Mouse (Mus musculus): Measurements from ENCODE around the gene Tubb4a. TPM values are rescaled to one million over a fixed set of nuclear protein-coding genes. Genes with fewer than 3 reads are reported as not detected.
A peak's percentile ranks its signal among the peaks of the same experiment; 100 is the strongest.

Tubb4a gene
- total RNA-seq, 2 experiments from 2014 or later = 558 TPM

- Histone ChIP-seq H3K27ac (no peak overlapping the region), H3K4me3 (peak overlapping the region; percentile 0; the same call in 1 of the 2 replicates)
- TF ChIP-seq CTCF (conservative IDR thresholded peaks at IDR 0.05) = no peak
- DNase-seq (ENCODE audit: low spot score in 2 of 2) = no peak
These were observed 8.5 kb upstream of the Tubb4a start for GRCm38 (mm10) chr17:57095855-57096622.

- Histone ChIP-seq H3K4me3 (no peak overlapping the region), H3K27ac (no peak overlapping the region)
- no peak for TF ChIP-seq CTCF (conservative IDR thresholded peaks at IDR 0.05)
- DNase-seq (ENCODE audit: low spot score in 2 of 2) = no peak
These were observed 6.6 kb upstream of the Tubb4a start for GRCm38 (mm10) chr17:57094222-57094621.

- TF ChIP-seq CTCF (conservative IDR thresholded peaks at IDR 0.05) = no peak
- no peak for DNase-seq (ENCODE audit: low spot score in 2 of 2)
- H3K27ac ChIP-seq = peak overlapping the region; percentile 96
- peak overlapping the region; percentile 65 for H3K4me3 ChIP-seq
These were observed 1.4 kb downstream of the Tubb4a start for GRCm38 (mm10) chr17:57085970-57086757.

- TF ChIP-seq CTCF (conservative IDR thresholded peaks at IDR 0.05) = no peak
- H3K27ac ChIP-seq = no peak overlapping the region
- DNase-seq (ENCODE audit: low spot score in 2 of 2) = no peak
- no peak overlapping the region for H3K4me3 ChIP-seq
These were observed 5.1 kb downstream of the Tubb4a start for GRCm38 (mm10) chr17:57082481-57082880.

- TF ChIP-seq CTCF (conservative IDR thresholded peaks at IDR 0.05) = no peak
- H3K4me3 ChIP-seq = no peak overlapping the region
- DNase-seq (ENCODE audit: low spot score in 2 of 2) = no peak
- no peak overlapping the region for H3K27ac ChIP-seq
These were observed 6.2 kb downstream of the Tubb4a start for GRCm38 (mm10) chr17:57081234-57081842.

GRCm38 (mm10) chr17:57079919-57080318 lies 7.7 kb downstream of the Tubb4a start:
- no peak for TF ChIP-seq CTCF (conservative IDR thresholded peaks at IDR 0.05)
- no peak for DNase-seq (ENCODE audit: low spot score in 2 of 2)
- Histone ChIP-seq H3K4me3 (no peak overlapping the region), H3K27ac (no peak overlapping the region)

- TF ChIP-seq CTCF (conservative IDR thresholded peaks at IDR 0.05) = no peak
- H3K27ac ChIP-seq = no peak within 1 kb of the TSS
- no peak within 1 kb of the TSS for H3K4me3 ChIP-seq
- no peak for DNase-seq (ENCODE audit: low spot score in 2 of 2)
These were observed 9.2 kb downstream of the Tubb4a start, which contains the start of gene Dennd1c for GRCm38 (mm10) chr17:57078336-57078735. Gene Dennd1c (minus strand): TSS chr17:57078514.

- H3K4me3 ChIP-seq = no peak overlapping the region
- no peak for DNase-seq (ENCODE audit: low spot score in 2 of 2)
- no peak overlapping the region for H3K27ac ChIP-seq
- TF ChIP-seq CTCF (conservative IDR thresholded peaks at IDR 0.05) = no peak
These were observed 10.7 kb downstream of the Tubb4a start for GRCm38 (mm10) chr17:57076916-57077315.

- no peak overlapping the region for H3K4me3 ChIP-seq
- no peak for TF ChIP-seq CTCF (conservative IDR thresholded peaks at IDR 0.05)
- no peak for DNase-seq (ENCODE audit: low spot score in 2 of 2)
- no peak overlapping the region for H3K27ac ChIP-seq
These were observed 16.9 kb downstream of the Tubb4a start for GRCm38 (mm10) chr17:57070699-57071098.

GRCm38 (mm10) chr17:57070272-57070671 lies 17.3 kb downstream of the Tubb4a start:
- no peak overlapping the region for H3K4me3 ChIP-seq
- H3K27ac ChIP-seq = no peak overlapping the region
- TF ChIP-seq CTCF (conservative IDR thresholded peaks at IDR 0.05) = no peak
- no peak for DNase-seq (ENCODE audit: low spot score in 2 of 2)

- Histone ChIP-seq H3K4me3 (no peak overlapping the region), H3K27ac (no peak overlapping the region)
- DNase-seq (ENCODE audit: low spot score in 2 of 2) = no peak
- no peak for TF ChIP-seq CTCF (conservative IDR thresholded peaks at IDR 0.05)
These were observed 20.7 kb downstream of the Tubb4a start for GRCm38 (mm10) chr17:57066908-57067307.

GRCm38 (mm10) chr17:57063031-57063430 lies 24.6 kb downstream of the Tubb4a start:
- Histone ChIP-seq H3K4me3 (no peak overlapping the region), H3K27ac (no peak overlapping the region)
- no peak for TF ChIP-seq CTCF (conservative IDR thresholded peaks at IDR 0.05)
- no peak for DNase-seq (ENCODE audit: low spot score in 2 of 2)

- no peak for TF ChIP-seq CTCF (conservative IDR thresholded peaks at IDR 0.05)
- no peak overlapping the region for H3K27ac ChIP-seq
- H3K4me3 ChIP-seq = no peak overlapping the region
- no peak for DNase-seq (ENCODE audit: low spot score in 2 of 2)
These were observed 25.0 kb downstream of the Tubb4a start for GRCm38 (mm10) chr17:57062548-57062947.
